Mouse (Mus musculus) heart, embryonic 15.5 days (tissue): ENCODE data around the gene Fam43b. TPM values are rescaled to one million over a fixed set of nuclear protein-coding genes. Genes with fewer than 3 reads are reported as not detected.

Experiments
- ATAC-seq: fragments of 200-750 bp; cut with Nextera tagmentation; replicated peaks from 2 replicates; pipeline ENCODE4 v1.8.0; 2017; ENCODE audit warnings: low read depth, moderate TSS enrichment; ENCODE audit not compliant: insufficient number of reproducible peaks, insufficient read depth, low FRiP score
- H3K27ac ChIP-seq: fragments of 300-500 bp; sonication (generic); 2 replicates; pipeline ENCODE4 v1.5.1; 2015; ENCODE audit warnings: mild to moderate bottlenecking, inconsistent platforms
- H3K27me3 ChIP-seq: fragments of 300-500 bp; sonication (generic); 2 replicates; pipeline ENCODE4 v1.6.1; 2015; ENCODE audit warnings: inconsistent platforms
- H3K36me3 ChIP-seq: fragments of 300-500 bp; sonication (generic); 2 replicates; pipeline ENCODE4 v1.6.1; 2015; ENCODE audit warnings: mild to moderate bottlenecking, inconsistent platforms
- H3K4me1 ChIP-seq: fragments of 300-500 bp; sonication (generic); replicated peaks from 2 replicates; pipeline ENCODE4 v1.6.1; 2015; ENCODE audit warnings: inconsistent platforms
- H3K4me2 ChIP-seq: fragments of 300-500 bp; sonication (generic); 2 replicates; pipeline ENCODE4 v1.6.1; 2015; ENCODE audit warnings: inconsistent platforms, mild to moderate bottlenecking, moderate library complexity
- H3K4me3 ChIP-seq: fragments of 300-500 bp; sonication (generic); 2 replicates; pipeline ENCODE4 v1.5.1; 2015; ENCODE audit warnings: mild to moderate bottlenecking, inconsistent platforms
- H3K9ac ChIP-seq: fragments of 300-500 bp; sonication (generic); 2 replicates; pipeline ENCODE4 v1.6.1; 2015; ENCODE audit warnings: mild to moderate bottlenecking, inconsistent platforms
- H3K9me3 ChIP-seq: fragments of 300-500 bp; sonication (generic); replicated peaks from 2 replicates; pipeline ENCODE4 v1.6.1; 2016; ENCODE audit warnings: inconsistent platforms
- WGBS: fragments of 180-500 bp; shearing (Covaris S2); methylation state at CpG from one replicate; pipeline ENCODE4 v1.1.7; 2015; ENCODE audit warnings: mixed read lengths; 5-methylcytosine and 5-hydroxymethylcytosine counted together
- polyA plus RNA-seq: library from polyadenylated mRNA; unstranded; fragments of >200 nt; fragmentation: Nextera tagmentation; extraction: Ambion mirVana; gene quantifications from 2 replicates; pipeline ENCODE4 v1.2.1, GENCODE M21; 2015

Fam43b gene
- polyA plus RNA-seq, 1 experiment from 2014 or later, result not detected

GRCm38 (mm10) chr4:138344891-138345545 is 51.3 kb downstream of the Fam43b start:
- no peaks in the 10 kb centered on the region for H3K27me3 ChIP-seq
- WGBS, result 66% methylated on average over 9 of the region's 9 CpGs
- peaks cover 18% of the 10 kb centered on the region for H3K4me1 ChIP-seq
- H3K9ac ChIP-seq, result no peak overlapping the region
- no peaks in the 10 kb centered on the region for H3K36me3 ChIP-seq
- no peak overlapping the region for H3K27ac ChIP-seq
- no peak overlapping the region for H3K4me3 ChIP-seq
- no peak overlapping the region for H3K4me2 ChIP-seq
- no peaks in the 10 kb centered on the region for H3K9me3 ChIP-seq
- ATAC-seq, result 0 out of 2 replicates have a peak, but pooled peaks have one; percentile 47

Other genes with a start within 250 kb of the Fam43b start
- 96.1 and 97.9 TPM in 2 replicates for gene Hp1bp3, start 180.2 kb downstream of the Fam43b start, polyA plus RNA-seq
- gene Sh2d5, start 146.1 kb downstream of the Fam43b start, polyA plus RNA-seq, result 0.31 and 0.36 TPM in 2 replicates
- gene Kif17, start 146.1 kb downstream of the Fam43b start, polyA plus RNA-seq, result 0.57 and 1.2 TPM in 2 replicates
- 230 and 277 TPM in 2 replicates for gene Ddost, start 91.8 kb downstream of the Fam43b start, polyA plus RNA-seq
- 72.4 and 82.5 TPM in 2 replicates for gene Pink1, start 70.2 kb downstream of the Fam43b start, polyA plus RNA-seq
- gene Cda, start 28.5 kb downstream of the Fam43b start, polyA plus RNA-seq, result 8.9 and 9.2 TPM in 2 replicates
- gene Mul1, start 38.1 kb upstream of the Fam43b start, polyA plus RNA-seq, result 22.2 and 22.7 TPM in 2 replicates
- gene Camk2n1, start 57.8 kb upstream of the Fam43b start, polyA plus RNA-seq, result 1.3 and 1.5 TPM in 2 replicates
- not detected in 2 replicates for gene Vwa5b1, start 239.4 kb upstream of the Fam43b start, polyA plus RNA-seq